Mouse (Mus musculus): ENCODE results near the gene Slc8a2. TPM values are rescaled to one million over a fixed set of nuclear protein-coding genes. Genes with fewer than 3 reads are reported as not detected.

The Slc8a2 gene
- polyA plus RNA-seq, 1 experiment from 2014 or later, result 0.12 TPM

GRCm38 (mm10) chr7:16149241-16149640 lies 19.6 kb downstream of the Slc8a2 start:
- Histone ChIP-seq H3K4me2 (ENCODE audit: low read depth, severe bottlenecking) (no peak overlapping the region), H3K9me3 (ENCODE audit: control insufficient read depth, low read length) (no peaks in the 10 kb centered on the region), H3K9ac (ENCODE audit: low read length) (no peak overlapping the region), H3K27me3 (ENCODE audit: control insufficient read depth, insufficient read depth, low read length) (peaks cover 8% of the 10 kb centered on the region), H3K36me3 (ENCODE audit: control insufficient read depth, insufficient read depth, low read length) (no peaks in the 10 kb centered on the region), H3K4me1 (ENCODE audit: control insufficient read depth, insufficient read depth, low read length) (no peaks in the 10 kb centered on the region), H3K4me3 (ENCODE audit: low read depth, low read length) (no peak overlapping the region), H3K27ac (replicated peaks; ENCODE audit: low read depth, low read length) (no peak overlapping the region)
- no peak for ATAC-seq (ENCODE audit: insufficient number of reproducible peaks, low FRiP score, low TSS enrichment, low read depth)
- DNase-seq (ENCODE audit: low spot score), result no peak
- 68% methylated on average over 5 of the region's 5 CpGs for WGBS

DNA sequence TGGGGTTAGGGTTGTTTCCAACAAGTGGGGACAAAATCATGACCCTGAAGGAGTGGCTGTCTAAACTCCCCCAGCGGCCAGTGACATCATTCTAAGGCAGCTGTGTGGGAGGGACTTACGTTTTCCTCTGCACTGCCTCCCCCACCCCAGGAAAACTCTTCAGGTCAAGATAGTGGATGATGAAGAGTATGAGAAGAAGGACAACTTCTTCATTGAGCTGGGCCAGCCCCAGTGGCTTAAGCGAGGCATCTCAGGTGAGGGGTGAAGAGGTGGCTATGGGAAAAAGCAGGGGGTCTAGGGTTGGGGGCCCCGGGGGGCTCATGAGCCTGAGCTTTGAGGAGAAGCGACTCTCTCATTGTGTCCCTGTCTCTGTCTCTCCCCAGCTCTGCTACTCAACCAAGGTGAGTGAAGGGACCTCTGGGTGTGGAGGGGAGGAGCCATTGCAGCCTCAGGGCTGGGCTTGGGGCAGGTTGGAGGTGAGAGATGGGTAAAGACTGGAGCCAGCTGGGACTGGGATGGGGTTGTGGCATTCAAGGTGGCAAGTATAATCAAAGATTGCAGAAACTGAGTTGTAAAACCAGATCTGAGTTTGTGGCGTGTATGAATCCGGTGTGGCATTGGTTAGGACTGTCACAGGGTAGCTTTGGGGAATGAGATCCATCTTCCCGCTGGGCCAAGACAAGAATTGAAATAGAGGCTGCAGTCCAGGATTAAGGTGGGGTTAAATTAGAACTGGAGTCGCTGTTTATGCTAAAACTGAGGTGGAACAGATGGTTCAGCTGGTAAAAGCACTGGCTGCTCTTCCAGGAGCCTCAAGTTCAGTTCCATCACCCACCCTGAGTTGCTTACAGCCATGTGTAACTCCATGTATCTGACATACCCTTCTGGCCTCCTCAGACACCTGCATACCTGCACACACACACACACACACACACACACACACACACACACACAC lies 20.8 kb downstream of the Slc8a2 start:
- Histone ChIP-seq H3K27me3 (ENCODE audit: control insufficient read depth, insufficient read depth, low read length) (peaks cover 8% of the 10 kb centered on the region), H3K4me2 (ENCODE audit: low read depth, severe bottlenecking) (no peak overlapping the region), H3K36me3 (ENCODE audit: control insufficient read depth, insufficient read depth, low read length) (no peaks in the 10 kb centered on the region), H3K9me3 (ENCODE audit: control insufficient read depth, low read length) (no peaks in the 10 kb centered on the region), H3K27ac (replicated peaks; ENCODE audit: low read depth, low read length) (no peak overlapping the region), H3K4me3 (ENCODE audit: low read depth, low read length) (no peak overlapping the region), H3K9ac (ENCODE audit: low read length) (no peak overlapping the region), H3K4me1 (ENCODE audit: control insufficient read depth, insufficient read depth, low read length) (no peaks in the 10 kb centered on the region)
- WGBS, result 72% methylated on average over 9 of the region's 9 CpGs
- no peak for DNase-seq (ENCODE audit: low spot score)
- ATAC-seq (ENCODE audit: insufficient number of reproducible peaks, low FRiP score, low TSS enrichment, low read depth), result no peak

- Histone ChIP-seq H3K4me3 (ENCODE audit: low read depth, low read length) (no peak overlapping the region), H3K36me3 (ENCODE audit: control insufficient read depth, insufficient read depth, low read length) (no peaks in the 10 kb centered on the region), H3K27me3 (ENCODE audit: control insufficient read depth, insufficient read depth, low read length) (peaks cover 7% of the 10 kb centered on the region), H3K9me3 (ENCODE audit: control insufficient read depth, low read length) (no peaks in the 10 kb centered on the region), H3K4me1 (ENCODE audit: control insufficient read depth, insufficient read depth, low read length) (no peaks in the 10 kb centered on the region), H3K27ac (replicated peaks; ENCODE audit: low read depth, low read length) (no peak overlapping the region), H3K4me2 (ENCODE audit: low read depth, severe bottlenecking) (no peak overlapping the region), H3K9ac (ENCODE audit: low read length) (no peak overlapping the region)
- WGBS, result 17% methylated on average over 10 of the region's 10 CpGs
- DNase-seq (ENCODE audit: low spot score) (peak; percentile 68), ATAC-seq (ENCODE audit: insufficient number of reproducible peaks, low FRiP score, low TSS enrichment, low read depth) (no peak)
Observed at GRCm38 (mm10) chr7:16153522-16153921, 23.9 kb downstream of the Slc8a2 start.

DNA sequence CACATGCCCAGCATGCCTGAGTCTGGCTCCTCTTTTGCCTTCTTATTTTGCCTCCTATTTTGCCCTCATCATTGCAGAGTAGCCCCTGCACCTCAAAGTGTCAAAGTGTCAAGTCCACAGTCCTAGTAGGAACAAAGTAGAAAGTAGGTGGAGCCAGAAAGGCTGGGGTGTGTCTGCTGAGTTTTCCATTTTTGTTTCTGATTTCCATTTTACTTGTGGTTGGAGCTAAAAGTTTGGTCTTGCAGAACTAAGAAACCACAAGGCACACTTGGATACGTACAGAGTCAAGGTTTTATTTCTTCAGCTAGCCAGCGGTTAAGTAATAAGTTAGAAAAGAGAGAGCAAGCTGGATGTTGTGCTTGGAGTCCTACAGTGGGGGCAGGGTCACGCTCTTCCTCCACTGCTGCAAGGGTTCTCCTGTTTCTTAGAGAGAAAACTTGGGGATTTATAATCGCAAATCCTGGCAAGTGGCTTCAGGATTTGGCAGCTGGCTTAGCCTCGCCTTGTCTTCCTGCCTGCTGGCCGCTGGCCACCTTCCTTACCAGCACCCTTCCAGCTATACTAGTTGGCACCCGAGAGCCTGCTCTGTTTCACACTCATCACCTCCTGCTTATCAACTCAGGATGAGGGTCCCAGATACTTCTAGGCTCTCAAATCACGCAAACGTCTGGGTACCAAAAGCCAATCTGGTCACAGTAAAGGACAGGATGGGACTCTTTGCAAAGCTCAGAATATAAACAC lies 25.7 kb downstream of the Slc8a2 start:
- Histone ChIP-seq H3K9ac (ENCODE audit: low read length) (no peak overlapping the region), H3K4me2 (ENCODE audit: low read depth, severe bottlenecking) (no peak overlapping the region), H3K36me3 (ENCODE audit: control insufficient read depth, insufficient read depth, low read length) (no peaks in the 10 kb centered on the region), H3K4me3 (ENCODE audit: low read depth, low read length) (no peak overlapping the region), H3K4me1 (ENCODE audit: control insufficient read depth, insufficient read depth, low read length) (no peaks in the 10 kb centered on the region), H3K27me3 (ENCODE audit: control insufficient read depth, insufficient read depth, low read length) (peaks cover 20% of the 10 kb centered on the region), H3K27ac (replicated peaks; ENCODE audit: low read depth, low read length) (no peak overlapping the region), H3K9me3 (ENCODE audit: control insufficient read depth, low read length) (no peaks in the 10 kb centered on the region)
- DNase-seq (ENCODE audit: low spot score) (no peak), ATAC-seq (ENCODE audit: insufficient number of reproducible peaks, low FRiP score, low TSS enrichment, low read depth) (no peak)
- WGBS, result 78% methylated on average over 9 of the region's 9 CpGs

DNA sequence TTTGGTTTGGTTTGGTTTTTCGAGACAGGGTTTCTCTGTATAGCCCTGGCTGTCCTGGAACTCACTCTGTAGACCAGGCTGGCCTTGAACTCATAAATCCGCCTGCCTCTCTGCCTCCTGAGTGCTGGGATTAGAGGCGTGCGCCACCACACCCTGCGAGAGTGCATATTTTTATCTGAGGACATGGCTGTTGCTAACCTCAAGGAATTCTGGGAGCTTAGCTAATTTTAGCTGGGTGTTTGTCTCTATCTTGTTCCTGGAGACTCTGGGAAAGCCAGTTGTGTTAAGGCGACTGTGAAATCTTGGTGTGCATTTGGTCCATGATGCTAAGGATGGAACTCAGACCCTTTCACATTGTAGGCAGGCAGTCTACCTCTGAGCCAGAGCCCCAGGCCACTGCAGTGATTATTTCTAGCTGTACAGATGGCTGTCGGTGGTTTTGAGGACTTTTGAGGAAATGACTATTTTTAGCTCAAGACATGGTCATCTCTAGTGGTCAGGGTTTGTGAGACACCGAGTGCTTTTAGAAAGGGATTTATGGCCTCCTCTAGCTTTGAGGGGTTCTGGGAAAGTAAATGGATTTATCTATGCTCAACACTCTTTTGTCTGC lies 26.6 kb downstream of the Slc8a2 start:
- no peak overlapping the region for H3K27ac ChIP-seq (replicated peaks; ENCODE audit: low read depth, low read length)
- WGBS, result 79% methylated on average over 8 of the region's 8 CpGs
- DNase-seq (ENCODE audit: low spot score), result no peak

GRCm38 (mm10) chr7:16158735-16159134 lies 29.1 kb downstream of the Slc8a2 start:
- 11% methylated on average over 38 of the region's 39 CpGs for WGBS
- peaks cover 20% of the 10 kb centered on the region for H3K27me3 ChIP-seq (ENCODE audit: control insufficient read depth, insufficient read depth, low read length)
- H3K27ac ChIP-seq (replicated peaks; ENCODE audit: low read depth, low read length), result no peak overlapping the region
- H3K9ac ChIP-seq (ENCODE audit: low read length), result no peak overlapping the region; the same call in 1 of the 2 replicates
- ATAC-seq (ENCODE audit: insufficient number of reproducible peaks, low FRiP score, low TSS enrichment, low read depth), result 0 out of 2 replicates have a peak, but pooled peaks have one; percentile 17
- H3K36me3 ChIP-seq (ENCODE audit: control insufficient read depth, insufficient read depth, low read length), result no peaks in the 10 kb centered on the region
- no peaks in the 10 kb centered on the region for H3K4me1 ChIP-seq (ENCODE audit: control insufficient read depth, insufficient read depth, low read length)
- no peak for DNase-seq (ENCODE audit: low spot score)
- H3K9me3 ChIP-seq (ENCODE audit: control insufficient read depth, low read length), result peaks cover 5% of the 10 kb centered on the region; the same call in 1 of the 2 replicates
- no peak overlapping the region for H3K4me3 ChIP-seq (ENCODE audit: low read depth, low read length)
- H3K4me2 ChIP-seq (ENCODE audit: low read depth, severe bottlenecking), result peak overlapping the region; percentile 20

More for the DNA sequence above, 26.6 kb downstream of the Slc8a2 start:
- no peak overlapping the region for H3K9ac ChIP-seq (ENCODE audit: low read length)
- no peak overlapping the region for H3K4me3 ChIP-seq (ENCODE audit: low read depth, low read length)
- no peaks in the 10 kb centered on the region for H3K36me3 ChIP-seq (ENCODE audit: control insufficient read depth, insufficient read depth, low read length)
- H3K9me3 ChIP-seq (ENCODE audit: control insufficient read depth, low read length), result peaks cover under 1% of the 10 kb centered on the region; the same call in 1 of the 2 replicates
- ATAC-seq (ENCODE audit: insufficient number of reproducible peaks, low FRiP score, low TSS enrichment, low read depth), result no peak
- H3K4me2 ChIP-seq (ENCODE audit: low read depth, severe bottlenecking), result no peak overlapping the region
- peaks cover 20% of the 10 kb centered on the region for H3K27me3 ChIP-seq (ENCODE audit: control insufficient read depth, insufficient read depth, low read length)
- no peaks in the 10 kb centered on the region for H3K4me1 ChIP-seq (ENCODE audit: control insufficient read depth, insufficient read depth, low read length)

- ATAC-seq (ENCODE audit: insufficient number of reproducible peaks, low FRiP score, low TSS enrichment, low read depth), result no peak
- no peak for DNase-seq (ENCODE audit: low spot score)
- Histone ChIP-seq H3K4me3 (ENCODE audit: low read depth, low read length) (no peak overlapping the region), H3K36me3 (ENCODE audit: control insufficient read depth, insufficient read depth, low read length) (no peaks in the 10 kb centered on the region), H3K4me2 (ENCODE audit: low read depth, severe bottlenecking) (no peak overlapping the region), H3K27me3 (ENCODE audit: control insufficient read depth, insufficient read depth, low read length) (peaks cover 20% of the 10 kb centered on the region), H3K9ac (ENCODE audit: low read length) (no peak overlapping the region), H3K4me1 (ENCODE audit: control insufficient read depth, insufficient read depth, low read length) (no peaks in the 10 kb centered on the region), H3K9me3 (ENCODE audit: control insufficient read depth, low read length) (peaks cover 5% of the 10 kb centered on the region; the same call in 1 of the 2 replicates), H3K27ac (replicated peaks; ENCODE audit: low read depth, low read length) (no peak overlapping the region)
- 59% methylated on average over 3 of the region's 3 CpGs for WGBS
Observed at GRCm38 (mm10) chr7:16160702-16161101, 31.1 kb downstream of the Slc8a2 start.

- Histone ChIP-seq H3K27me3 (ENCODE audit: control insufficient read depth, insufficient read depth, low read length) (peaks cover 20% of the 10 kb centered on the region), H3K4me2 (ENCODE audit: low read depth, severe bottlenecking) (no peak overlapping the region), H3K4me1 (ENCODE audit: control insufficient read depth, insufficient read depth, low read length) (no peaks in the 10 kb centered on the region), H3K9me3 (ENCODE audit: control insufficient read depth, low read length) (peaks cover 5% of the 10 kb centered on the region; the same call in 1 of the 2 replicates), H3K36me3 (ENCODE audit: control insufficient read depth, insufficient read depth, low read length) (no peaks in the 10 kb centered on the region), H3K27ac (replicated peaks; ENCODE audit: low read depth, low read length) (no peak overlapping the region), H3K9ac (ENCODE audit: low read length) (no peak overlapping the region), H3K4me3 (ENCODE audit: low read depth, low read length) (no peak overlapping the region)
- 93% methylated on average over 9 of the region's 9 CpGs for WGBS
- no peak for DNase-seq (ENCODE audit: low spot score)
- no peak for ATAC-seq (ENCODE audit: insufficient number of reproducible peaks, low FRiP score, low TSS enrichment, low read depth)
Observed at GRCm38 (mm10) chr7:16161302-16161701, 31.7 kb downstream of the Slc8a2 start.
